Mouse (Mus musculus) liver, adult 2 months (tissue): ENCODE data around the gene Snap47.

ENCODE experiments used
- CTCF ChIP-seq: fragments of 200-500 bp; IDR thresholded peaks from 2 replicates; pipeline ENCODE4 v1.5.1; 2011; ENCODE audit warnings: low read depth, low read length, control low read depth
- POLR2A ChIP-seq: fragments of 200-500 bp; IDR thresholded peaks from 2 replicates; pipeline ENCODE4 v1.6.1; 2011; ENCODE audit warnings: low read length, control low read depth; ENCODE audit not compliant: insufficient read depth; ENCODE audit errors: extremely low read depth

- no peak for TF ChIP-seq CTCF
- no peak for TF ChIP-seq POLR2A
Measured at GRCm38 (mm10) chr11:59397536-59398371, 53.2 kb downstream of the Snap47 start.
